Mouse (Mus musculus) erythroblast, embryonic 14.5 days (primary cell): ENCODE measurements around the gene Cep250. TPM values are rescaled to one million over a fixed set of nuclear protein-coding genes. Genes with fewer than 3 reads are reported as not detected.

ENCODE experiments used
- H3K27me3 ChIP-seq: 2 replicates; pipeline ENCODE4 v1.6.1; 2012; ENCODE audit warnings: inconsistent platforms; ENCODE audit not compliant: control insufficient read depth
- H3K36me3 ChIP-seq: 2 replicates; pipeline ENCODE4 v1.6.1; 2012; ENCODE audit warnings: mild to moderate bottlenecking, inconsistent platforms; ENCODE audit not compliant: control insufficient read depth
- H3K4me1 ChIP-seq: 2 replicates; pipeline ENCODE4 v1.6.1; 2012; ENCODE audit warnings: inconsistent platforms; ENCODE audit not compliant: control insufficient read depth
- H3K4me3 ChIP-seq: replicated peaks from 2 replicates; pipeline ENCODE3; 2012; ENCODE audit warnings: moderate library complexity, mild to moderate bottlenecking, inconsistent platforms
- H3K9me3 ChIP-seq: 2 replicates; pipeline ENCODE4 v1.6.1; 2012; ENCODE audit warnings: low read length, inconsistent platforms, mixed read lengths; ENCODE audit not compliant: control insufficient read depth
- GATA1 ChIP-seq: IDR thresholded peaks from 2 replicates; pipeline ENCODE4 v1.6.1; 2012; ENCODE audit warnings: low read length, inconsistent platforms, mixed read lengths
- TAL1 ChIP-seq: IDR thresholded peaks from 3 replicates; pipeline ENCODE4 v1.6.1; 2012; ENCODE audit warnings: low read length, inconsistent platforms, mixed read lengths
- polyA plus RNA-seq: library from polyadenylated mRNA; stranded (reverse); fragments of >175 nt; gene quantifications from 2 replicates; pipeline ENCODE4 v1.2.3, GENCODE M21; 2012

Cep250 gene
- polyA plus RNA-seq, 1 experiment = 3.8 TPM

DNA sequence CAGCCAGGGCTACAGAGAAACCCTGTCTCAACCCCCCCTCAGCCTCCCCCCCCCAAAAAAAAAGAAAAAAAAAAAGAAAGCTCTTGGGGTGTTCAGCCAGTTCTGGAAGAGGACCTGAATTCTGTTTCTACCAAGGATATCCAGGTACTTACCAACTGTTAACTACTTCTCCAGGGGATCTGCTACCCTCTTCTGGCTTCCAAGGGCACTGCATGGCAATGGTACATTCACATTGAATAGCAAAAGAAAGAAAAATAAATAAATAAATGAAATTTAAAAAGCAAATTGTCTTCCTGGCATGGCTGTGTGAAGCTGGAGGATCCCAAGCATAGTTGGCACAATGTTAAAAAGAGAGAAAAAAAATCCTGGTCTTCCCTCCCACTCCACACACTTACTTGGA lies 4.3 kb upstream of the Cep250 start:
- TF ChIP-seq TAL1 = no peak
- no peak for TF ChIP-seq GATA1
- H3K36me3 ChIP-seq = no peaks in the 10 kb centered on the region
- peaks cover 47% of the 10 kb centered on the region for H3K4me1 ChIP-seq
- peaks cover 18% of the 10 kb centered on the region for H3K27me3 ChIP-seq
- no peak overlapping the region for H3K4me3 ChIP-seq
- H3K9me3 ChIP-seq = no peaks in the 10 kb centered on the region

DNA sequence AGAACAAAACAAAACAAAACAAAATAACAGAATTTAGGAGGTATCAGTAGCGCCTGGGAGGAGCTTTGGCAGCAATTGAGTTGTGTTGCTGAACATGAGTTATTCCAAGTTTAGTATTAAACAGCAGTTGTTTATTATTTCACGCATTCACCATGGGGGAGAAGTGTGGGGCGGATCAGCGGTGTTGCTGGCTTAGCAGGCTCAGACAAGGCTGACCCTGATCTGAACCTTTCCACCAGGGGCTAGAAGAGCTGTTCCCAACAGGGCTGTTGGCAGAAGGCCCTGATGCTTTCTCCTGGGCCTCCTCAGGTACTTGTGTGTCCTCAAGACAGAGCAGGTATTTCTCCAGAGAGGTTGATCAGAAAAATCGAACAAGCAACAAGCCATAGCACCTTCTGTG lies 3.7 kb downstream of the Cep250 start:
- TF ChIP-seq TAL1 = no peak
- no peak for TF ChIP-seq GATA1
- Histone ChIP-seq H3K36me3 (peaks cover 34% of the 10 kb centered on the region), H3K27me3 (peaks cover under 1% of the 10 kb centered on the region), H3K4me1 (peaks cover 26% of the 10 kb centered on the region), H3K9me3 (no peaks in the 10 kb centered on the region), H3K4me3 (no peak overlapping the region)

DNA sequence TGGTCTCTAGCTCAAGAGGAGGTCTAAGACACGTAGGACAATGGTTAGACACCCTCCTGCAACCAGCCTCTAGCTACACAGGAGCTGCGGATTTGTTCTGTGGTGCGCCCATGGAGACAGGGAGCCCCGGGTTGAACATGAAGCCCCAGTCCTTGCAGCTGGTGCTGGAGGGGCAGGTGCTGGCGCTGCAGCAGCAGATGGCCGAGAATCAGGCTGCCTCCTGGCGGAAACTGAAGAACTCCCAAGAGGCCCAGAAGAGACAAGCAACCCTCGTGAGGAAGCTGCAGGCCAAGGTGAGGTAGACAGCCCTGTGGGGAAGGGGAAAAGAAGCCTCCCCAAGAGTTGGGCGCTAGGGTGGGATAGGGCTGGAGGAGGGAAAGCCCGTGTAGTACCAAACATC lies 5.6 kb downstream of the Cep250 start:
- Histone ChIP-seq H3K4me1 (peaks cover 17% of the 10 kb centered on the region), H3K9me3 (no peaks in the 10 kb centered on the region), H3K4me3 (no peak overlapping the region), H3K36me3 (peaks cover 50% of the 10 kb centered on the region), H3K27me3 (no peaks in the 10 kb centered on the region)
- no peak for TF ChIP-seq TAL1
- no peak for TF ChIP-seq GATA1

DNA sequence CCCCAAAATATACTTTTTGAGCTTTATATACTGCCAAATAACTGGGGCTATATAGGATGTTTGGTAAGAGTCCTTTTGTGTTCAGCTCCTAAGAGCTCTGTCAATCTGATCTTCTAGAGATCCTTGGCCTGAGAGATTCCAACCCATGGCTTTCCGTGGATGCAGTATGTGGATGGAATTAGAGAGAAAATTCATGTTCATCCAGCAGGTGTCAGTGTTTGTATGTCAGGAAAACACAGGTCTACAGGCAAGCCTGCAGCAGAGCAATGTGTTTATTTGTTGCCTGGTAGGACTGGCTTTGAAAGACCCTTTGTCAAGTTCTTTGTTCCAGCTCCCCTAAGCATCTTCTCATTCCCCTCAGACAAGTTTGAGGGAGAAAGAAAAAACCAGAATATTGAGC lies 6.7 kb downstream of the Cep250 start:
- no peaks in the 10 kb centered on the region for H3K9me3 ChIP-seq
- H3K36me3 ChIP-seq = peaks cover 62% of the 10 kb centered on the region

DNA sequence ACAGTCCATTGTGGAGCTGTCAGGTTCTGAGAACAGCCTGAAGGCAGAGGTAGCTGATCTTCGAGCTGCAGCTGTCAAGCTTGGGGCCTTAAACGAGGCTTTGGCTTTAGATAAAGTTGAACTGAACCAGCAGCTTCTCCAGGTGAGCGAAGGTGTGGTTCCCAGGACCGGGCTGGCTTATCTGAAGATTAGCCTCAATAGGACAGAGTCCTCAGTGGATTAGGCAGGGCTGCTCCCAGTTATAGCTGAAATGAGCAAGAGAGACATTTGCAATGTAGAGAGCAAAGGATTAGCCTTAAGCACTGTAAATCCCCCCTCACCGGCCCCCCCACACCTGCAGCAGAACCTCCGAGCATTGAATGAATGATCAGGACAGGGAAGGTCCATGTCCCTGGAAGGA lies 17.1 kb downstream of the Cep250 start:
- Histone ChIP-seq H3K9me3 (no peaks in the 10 kb centered on the region), H3K36me3 (peaks cover 85% of the 10 kb centered on the region), H3K27me3 (no peaks in the 10 kb centered on the region), H3K4me1 (peaks cover 13% of the 10 kb centered on the region), H3K4me3 (no peak overlapping the region)
- TF ChIP-seq GATA1 = no peak
- no peak for TF ChIP-seq TAL1

More for the DNA sequence above, 6.7 kb downstream of the Cep250 start:
- Histone ChIP-seq H3K4me1 (peaks cover 7% of the 10 kb centered on the region), H3K4me3 (no peak overlapping the region), H3K27me3 (no peaks in the 10 kb centered on the region)
- TF ChIP-seq TAL1 = no peak
- TF ChIP-seq GATA1 = no peak

DNA sequence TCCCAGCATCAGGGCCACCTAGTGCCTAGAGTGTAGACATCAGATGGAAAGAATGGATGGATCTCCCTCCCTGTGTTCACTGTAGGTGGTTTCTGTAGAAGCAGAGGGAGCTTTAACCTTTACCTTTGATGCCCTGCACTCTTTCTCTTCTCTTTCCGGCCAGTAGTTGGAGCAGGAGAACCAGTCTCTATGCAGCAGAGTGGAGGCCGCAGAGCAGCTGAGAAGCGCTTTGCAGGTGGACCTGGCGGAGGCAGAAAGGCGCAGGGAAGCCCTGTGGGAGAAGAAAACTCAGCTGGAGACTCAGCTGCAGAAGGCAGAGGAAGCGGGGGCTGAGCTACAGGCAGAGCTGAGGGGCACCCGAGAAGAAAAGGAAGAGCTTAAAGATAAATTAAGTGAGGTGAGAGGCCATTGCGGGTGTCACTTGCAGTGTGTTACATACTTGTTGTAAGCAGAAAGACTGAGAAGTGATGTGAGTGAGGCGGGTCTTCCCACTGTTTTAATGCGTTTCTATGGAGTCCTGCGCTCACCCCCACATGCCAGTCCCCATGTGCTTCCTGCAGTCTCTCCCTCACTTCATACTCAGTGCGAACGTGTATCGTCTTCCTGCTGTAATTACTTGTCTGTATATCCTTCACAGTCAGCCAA lies 18.0 kb downstream of the Cep250 start:
- H3K36me3 ChIP-seq = peaks cover 80% of the 10 kb centered on the region
- TF ChIP-seq GATA1 = no peak
- TF ChIP-seq TAL1 = no peak
- no peaks in the 10 kb centered on the region for H3K9me3 ChIP-seq
- H3K4me1 ChIP-seq = peaks cover 16% of the 10 kb centered on the region
- no peaks in the 10 kb centered on the region for H3K27me3 ChIP-seq
- no peak overlapping the region for H3K4me3 ChIP-seq

DNA sequence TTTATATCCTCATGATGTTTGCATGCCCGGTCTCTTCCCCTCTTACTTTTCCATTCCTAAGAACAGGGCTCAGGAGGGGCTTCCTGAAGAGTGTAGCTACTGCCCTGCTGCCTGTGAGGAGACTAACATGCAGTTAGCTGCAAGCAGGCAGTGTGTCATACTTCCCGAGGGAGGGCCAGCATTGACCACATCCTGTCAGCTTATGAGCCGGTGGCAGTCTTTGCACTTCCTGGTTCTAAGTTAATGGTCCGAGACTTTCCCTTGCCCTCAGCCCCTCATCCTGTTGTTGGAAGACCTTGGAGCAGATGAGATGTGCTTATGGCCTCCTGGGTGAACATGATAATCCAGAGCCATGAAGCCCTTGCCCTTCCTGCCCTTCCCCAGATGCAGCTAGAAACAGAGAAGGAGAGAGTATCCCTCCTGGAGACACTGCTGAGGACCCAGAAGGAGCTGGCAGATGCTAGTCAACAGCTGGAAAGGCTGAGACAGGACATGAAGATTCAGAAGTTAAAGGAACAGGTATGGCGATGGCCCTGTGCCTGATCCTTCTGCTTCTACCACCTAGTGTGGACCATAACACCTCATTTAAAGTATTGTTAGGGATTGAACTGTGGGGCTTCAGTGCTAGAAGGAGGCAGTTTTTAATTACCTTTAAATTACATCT lies 23.2 kb downstream of the Cep250 start:
- Histone ChIP-seq H3K4me1 (peaks cover 6% of the 10 kb centered on the region), H3K4me3 (no peak overlapping the region), H3K9me3 (no peaks in the 10 kb centered on the region), H3K36me3 (peaks cover 84% of the 10 kb centered on the region), H3K27me3 (no peaks in the 10 kb centered on the region)
- no peak for TF ChIP-seq GATA1
- 0 out of 3 replicates have a peak, but pooled peaks have one; percentile 9 for TF ChIP-seq TAL1

DNA sequence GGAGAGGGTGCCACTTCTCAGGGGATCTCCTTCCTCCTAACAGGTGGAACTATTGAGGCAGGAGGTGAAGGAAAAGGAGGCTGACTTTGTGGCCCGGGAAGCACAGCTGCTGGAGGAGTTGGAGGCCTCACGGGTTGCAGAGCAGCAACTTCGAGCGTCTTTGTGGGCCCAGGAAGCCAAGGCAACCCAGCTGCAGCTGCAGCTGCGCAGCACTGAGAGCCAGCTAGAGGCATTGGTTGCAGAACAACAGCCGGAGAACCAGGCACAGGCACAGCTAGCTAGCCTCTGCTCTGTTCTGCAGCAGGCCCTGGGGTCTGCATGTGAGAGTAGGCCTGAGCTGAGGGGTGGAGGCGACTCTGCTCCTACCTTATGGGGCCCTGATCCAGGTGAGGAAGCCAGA lies 29.5 kb downstream of the Cep250 start:
- TF ChIP-seq TAL1 (no peak), GATA1 (no peak)
- H3K4me3 ChIP-seq = no peak overlapping the region
- H3K9me3 ChIP-seq = no peaks in the 10 kb centered on the region
- H3K36me3 ChIP-seq = peaks cover 91% of the 10 kb centered on the region
- peaks cover 54% of the 10 kb centered on the region for H3K4me1 ChIP-seq
- no peaks in the 10 kb centered on the region for H3K27me3 ChIP-seq

DNA sequence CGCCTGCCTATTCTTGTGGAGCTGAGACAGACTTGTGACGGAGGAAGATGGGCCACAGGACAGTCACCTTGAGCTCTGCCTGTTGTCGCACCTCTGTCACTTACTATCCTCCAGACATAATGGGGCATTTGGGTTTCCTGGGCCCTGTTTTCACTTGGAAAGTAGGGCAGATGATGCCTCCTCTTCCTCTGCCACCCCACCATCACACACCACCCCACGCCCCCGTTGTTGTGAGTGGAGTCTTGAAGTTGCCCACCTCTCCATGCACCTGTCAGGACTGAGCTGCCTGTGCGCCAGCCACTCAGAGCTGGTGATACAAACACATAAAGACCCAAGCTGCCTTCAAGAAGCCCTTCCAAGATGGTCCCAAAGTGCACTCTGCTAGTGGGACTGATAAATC lies 30.9 kb downstream of the Cep250 start:
- TF ChIP-seq TAL1 = no peak
- TF ChIP-seq GATA1 = no peak
- Histone ChIP-seq H3K36me3 (peaks cover 91% of the 10 kb centered on the region), H3K4me1 (peaks cover 67% of the 10 kb centered on the region), H3K27me3 (no peaks in the 10 kb centered on the region), H3K4me3 (peak overlapping the region; percentile 67), H3K9me3 (no peaks in the 10 kb centered on the region)

DNA sequence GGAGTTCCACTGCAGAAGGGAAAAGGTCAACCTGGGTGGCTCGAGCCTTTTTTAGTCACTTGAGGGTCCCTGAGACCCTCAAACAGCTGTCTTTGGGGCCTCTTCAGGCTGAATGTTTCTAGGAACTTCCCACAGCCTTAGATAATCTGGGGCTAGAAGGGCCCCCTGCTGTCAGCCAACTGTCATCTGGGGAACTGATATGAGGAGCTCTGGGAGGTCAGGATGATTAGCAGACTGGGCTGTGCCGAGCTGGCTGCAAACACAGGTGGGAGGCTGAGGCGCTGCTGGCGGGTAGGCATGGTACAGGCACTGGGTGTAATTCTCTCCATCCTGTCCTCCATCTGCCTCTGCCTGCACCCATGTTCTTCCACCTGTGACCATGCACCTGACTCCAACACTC lies 32.8 kb downstream of the Cep250 start:
- peaks cover 87% of the 10 kb centered on the region for H3K4me1 ChIP-seq
- peaks cover 92% of the 10 kb centered on the region for H3K36me3 ChIP-seq
- H3K27me3 ChIP-seq = no peaks in the 10 kb centered on the region
- H3K4me3 ChIP-seq = peak overlapping the region; percentile 67
- H3K9me3 ChIP-seq = no peaks in the 10 kb centered on the region
- TF ChIP-seq GATA1 (peak; percentile 85), TAL1 (peak; percentile 67)
